In genomic region chr7:99290008-99290407, GRCm38 (mm10) we compare ENCODE assay signal across 17 mouse cellular contexts. TPM values are rescaled to one million over a fixed set of nuclear protein-coding genes. Genes with fewer than 3 reads are reported as not detected.
DNase-seq lines count a peak whose midpoint lies in the region; ATAC-seq and TF ChIP-seq lines count a peak whose summit lies in the region.
"Had no signal": no experiment of that assay in that cellular context is flagged by ENCODE, and none has a peak within 500 bp of the region (broad histone marks: within the 10 kb centered on the region; RNA-seq: fewer than 3 reads in every experiment).

No protein-coding gene starts in this region.

- ATAC-seq in heart, embryonic 16.5 days (replicated peaks; ENCODE audit: extremely low read depth, insufficient read depth, low FRiP score), result no peak
- no peak for ATAC-seq in activated CD4-positive, CD25-positive, alpha-beta regulatory T cell, adult 4 months
- no peak for ATAC-seq in liver, embryonic 12.5 days
- ATAC-seq: forebrain, embryonic 14.5 days had no signal

- peaks cover 8% of the 10 kb centered on the region; the same call in 1 of the 2 replicates for H3K9me3 ChIP-seq in E14TG2a.4 (ENCODE audit: low read length)
- H3K9me3 ChIP-seq in heart, embryonic 16.5 days (replicated peaks; ENCODE audit: control insufficient read depth, low read length), result peaks cover 6% of the 10 kb centered on the region
- H3K9me3 ChIP-seq in liver, embryonic 12.5 days (replicated peaks), result no peaks in the 10 kb centered on the region
- H3K9me3 ChIP-seq: embryonic facial prominence, embryonic 15.5 days; hindbrain, embryonic 15.5 days; stomach, embryonic 15.5 days had no signal

- H3K4me1 ChIP-seq in kidney, adult 2 months (ENCODE audit: control insufficient read depth, insufficient read depth, low read length), result no peaks in the 10 kb centered on the region; the same call in 1 of the 2 replicates
- peaks cover 12% of the 10 kb centered on the region for H3K4me1 ChIP-seq in E14TG2a.4 (replicated peaks; ENCODE audit: low read depth, low read length)
- H3K4me1 ChIP-seq in heart, embryonic 16.5 days (ENCODE audit: control insufficient read depth, insufficient read depth, low read length), result peaks cover 17% of the 10 kb centered on the region
- H3K4me1 ChIP-seq in liver, embryonic 12.5 days, result no peaks in the 10 kb centered on the region
- H3K4me1 ChIP-seq: megakaryocyte, embryonic 14.5 days had no signal

- no peak overlapping the region for H3K9ac ChIP-seq in heart, embryonic 16.5 days (ENCODE audit: low read length)
- H3K9ac ChIP-seq in liver, embryonic 12.5 days, result no peak overlapping the region
- H3K9ac ChIP-seq: embryonic facial prominence, embryonic 15.5 days; hindbrain, embryonic 15.5 days; liver, embryonic 14.5 days; stomach, embryonic 15.5 days had no signal

- peak; percentile 55 for DNase-seq in kidney, adult 2 months
- DNase-seq in kidney, adult 18-20 months, result no peak
- peak; percentile 48 for DNase-seq in CD4-positive helper T cell, adult 2 months (ENCODE audit: low read depth, low spot score)
- DNase-seq in neural tube, embryonic 10.5 days (ENCODE audit: extremely low spot score, low spot score), result no peak
- DNase-seq: adrenal gland, postnatal 14 days; cerebellum, postnatal 36 days; layer of hippocampus, adult 9-11 months had no signal

- no peak overlapping the region for H3K4me3 ChIP-seq in kidney, adult 2 months (ENCODE audit: insufficient read depth, low read depth, low read length)
- peak overlapping the region; percentile 29; the same call in 1 of the 2 replicates for H3K4me3 ChIP-seq in E14TG2a.4 (replicated peaks; ENCODE audit: low read length)
- no peak overlapping the region for H3K4me3 ChIP-seq in heart, embryonic 16.5 days (ENCODE audit: low read length)
- no peak overlapping the region for H3K4me3 ChIP-seq in liver, embryonic 12.5 days
- H3K4me3 ChIP-seq: embryonic facial prominence, embryonic 15.5 days; hindbrain, embryonic 15.5 days; megakaryocyte, embryonic 14.5 days; stomach, embryonic 15.5 days had no signal

- WGBS in kidney, adult 2 months, result 43% methylated on average over 8 of the region's 8 CpGs
- 24% methylated on average over 8 of the region's 8 CpGs for WGBS in heart, embryonic 16.5 days
- WGBS in liver, embryonic 12.5 days (ENCODE audit: insufficient replicate concordance), result 57% methylated on average over 8 of the region's 8 CpGs

- peak overlapping the region; percentile 38 for H3K4me2 ChIP-seq in heart, embryonic 16.5 days (ENCODE audit: low read depth, low read length)
- no peak overlapping the region for H3K4me2 ChIP-seq in liver, embryonic 12.5 days
- H3K4me2 ChIP-seq: embryonic facial prominence, embryonic 15.5 days; hindbrain, embryonic 15.5 days; stomach, embryonic 15.5 days had no signal

- H3K27ac ChIP-seq in kidney, adult 2 months (ENCODE audit: insufficient read depth, low read depth, low read length), result no peak overlapping the region
- H3K27ac ChIP-seq in heart, embryonic 16.5 days (ENCODE audit: low read length), result no peak overlapping the region
- H3K27ac ChIP-seq in liver, embryonic 12.5 days, result no peak overlapping the region
- H3K27ac ChIP-seq: embryonic facial prominence, embryonic 15.5 days; liver, embryonic 14.5 days; stomach, embryonic 15.5 days had no signal

- TF ChIP-seq CTCF in kidney, adult 2 months (conservative IDR thresholded peaks at IDR 0.05; ENCODE audit: insufficient read depth, insufficient read length, low read depth, low read length), result no peak
- TF ChIP-seq CTCF in E14TG2a.4 (conservative IDR thresholded peaks at IDR 0.05; ENCODE audit: low read length), result no peak

- TF ChIP-seq POLR2A in kidney, adult 2 months (IDR thresholded peaks at IDR 0.05; ENCODE audit: low read depth, low read length), result no peak

- no peaks in the 10 kb centered on the region for H3K36me3 ChIP-seq in kidney, adult 2 months (ENCODE audit: control insufficient read depth, insufficient read depth, low read length)
- no peaks in the 10 kb centered on the region for H3K36me3 ChIP-seq in E14TG2a.4 (ENCODE audit: insufficient read depth, low read length)
- H3K36me3 ChIP-seq in heart, embryonic 16.5 days (ENCODE audit: control insufficient read depth, insufficient read depth), result no peaks in the 10 kb centered on the region
- no peaks in the 10 kb centered on the region for H3K36me3 ChIP-seq in liver, embryonic 12.5 days
- H3K36me3 ChIP-seq: embryonic facial prominence, embryonic 15.5 days; stomach, embryonic 15.5 days had no signal

- H3K27me3 ChIP-seq in kidney, adult 2 months (replicated peaks; ENCODE audit: control insufficient read depth, insufficient read depth, low read length), result no peaks in the 10 kb centered on the region
- no peaks in the 10 kb centered on the region for H3K27me3 ChIP-seq in E14TG2a.4 (ENCODE audit: insufficient read depth, low read length)
- no peaks in the 10 kb centered on the region for H3K27me3 ChIP-seq in heart, embryonic 16.5 days (ENCODE audit: control insufficient read depth, insufficient read depth, low read length)
- peaks cover 17% of the 10 kb centered on the region; the same call in 1 of the 2 replicates for H3K27me3 ChIP-seq in liver, embryonic 12.5 days (replicated peaks)
- H3K27me3 ChIP-seq: hindbrain, embryonic 15.5 days; stomach, embryonic 15.5 days had no signal

RNA-seq across cellular contexts. Expression of gene Map6, which starts 22.8 kb away (rescaled TPM):
- 1.8 and 2.4 TPM in 2 replicates for polyA plus RNA-seq in kidney, adult 2 months (2012; rRNA removed)
- polyA plus RNA-seq in heart, embryonic 16.5 days (2015; fragmentation: Nextera tagmentation; extraction: Ambion mirVana), result 2.2 and 2.8 TPM in 2 replicates
- polyA plus RNA-seq in activated CD4-positive, CD25-positive, alpha-beta regulatory T cell, adult 4 months (2017; shearing (Covaris generic)), result 1 to 10 TPM; 2.8 to 4.1 TPM
- polyA plus RNA-seq in liver, embryonic 12.5 days (2016; fragmentation: Nextera tagmentation; extraction: Ambion mirVana), result 0.13 and 0.25 TPM in 2 replicates

RNA-seq across cellular contexts. Expression of gene Mogat2, which starts 51.6 kb away (rescaled TPM):
- polyA plus RNA-seq in kidney, adult 2 months (2012; rRNA removed), result 29.6 and 29.7 TPM in 2 replicates
- polyA plus RNA-seq in heart, embryonic 16.5 days (2015; fragmentation: Nextera tagmentation; extraction: Ambion mirVana), result 0.64 and 0.95 TPM in 2 replicates
- not detected for polyA plus RNA-seq in activated CD4-positive, CD25-positive, alpha-beta regulatory T cell, adult 4 months (2017; shearing (Covaris generic))
- 28.8 and 33.9 TPM in 2 replicates for polyA plus RNA-seq in liver, embryonic 12.5 days (2016; fragmentation: Nextera tagmentation; extraction: Ambion mirVana)

Comparison
In these comparisons a context has a peak if more than half of its experiments do, and no peak if none do; other contexts are left out.
1. DNase-seq: peak in kidney, adult 2 months (single experiment) and CD4-positive helper T cell, adult 2 months (single experiment); none in kidney, adult 18-20 months (single experiment) and neural tube, embryonic 10.5 days (single experiment).
2. RNA of gene Mogat2, which starts 51.6 kb away (polyA plus RNA-seq): 28.8 to 33.9 TPM in liver, embryonic 12.5 days and 29.6 to 29.7 TPM in kidney, adult 2 months; 0.64 to 0.95 TPM in heart, embryonic 16.5 days and not detected in activated CD4-positive, CD25-positive, alpha-beta regulatory T cell, adult 4 months; every median in the first group is over 10 times any median in the second.